Mouse (Mus musculus): ENCODE measurements around the gene Ntrk3. TPM values are rescaled to one million over a fixed set of nuclear protein-coding genes. Genes with fewer than 3 reads are reported as not detected.

Gene Ntrk3
- polyA plus RNA-seq, 1 experiment from 2014 or later = 1.7 TPM

DNA sequence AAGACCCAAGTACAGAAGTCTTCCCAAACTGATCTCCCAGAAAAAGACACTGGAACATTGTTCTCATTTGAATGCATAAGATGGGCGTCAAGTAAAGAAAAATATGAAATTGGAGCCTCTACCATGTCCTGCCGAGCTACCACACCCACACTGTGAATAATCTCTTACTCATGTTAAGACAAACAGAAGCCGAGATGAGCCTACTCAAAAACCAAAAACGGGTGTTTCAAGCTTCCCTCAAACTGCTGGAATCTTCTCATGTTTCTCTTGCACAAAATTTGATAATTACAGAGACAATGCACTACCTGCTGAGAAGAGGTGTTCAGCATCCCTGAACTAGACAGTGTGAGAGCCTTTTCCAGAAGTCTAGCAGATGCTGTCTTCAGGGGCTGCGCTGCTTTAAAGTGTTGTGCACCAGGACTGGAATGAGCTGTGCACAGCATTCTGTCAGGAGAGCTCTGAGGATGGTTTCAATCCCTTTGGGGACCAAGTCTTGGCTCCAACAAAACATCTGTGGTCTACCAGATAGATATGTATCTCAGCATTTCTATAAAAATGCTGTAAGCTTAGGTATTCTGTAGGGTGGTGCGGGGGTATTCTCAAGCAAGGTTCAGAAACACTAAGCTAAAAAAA lies 69.7 kb downstream of the Ntrk3 start:
- ATAC-seq (ENCODE audit: insufficient number of reproducible peaks, insufficient read depth, low FRiP score, low TSS enrichment, low read depth) = no peak
- Histone ChIP-seq H3K4me3 (no peak overlapping the region), H3K9ac (no peak overlapping the region), H3K27me3 (no peaks in the 10 kb centered on the region), H3K4me2 (no peak overlapping the region), H3K4me1 (no peaks in the 10 kb centered on the region), H3K36me3 (no peaks in the 10 kb centered on the region), H3K27ac (no peak overlapping the region), H3K9me3 (no peaks in the 10 kb centered on the region)
- WGBS = 78% methylated on average over 6 of the region's 6 CpGs

DNA sequence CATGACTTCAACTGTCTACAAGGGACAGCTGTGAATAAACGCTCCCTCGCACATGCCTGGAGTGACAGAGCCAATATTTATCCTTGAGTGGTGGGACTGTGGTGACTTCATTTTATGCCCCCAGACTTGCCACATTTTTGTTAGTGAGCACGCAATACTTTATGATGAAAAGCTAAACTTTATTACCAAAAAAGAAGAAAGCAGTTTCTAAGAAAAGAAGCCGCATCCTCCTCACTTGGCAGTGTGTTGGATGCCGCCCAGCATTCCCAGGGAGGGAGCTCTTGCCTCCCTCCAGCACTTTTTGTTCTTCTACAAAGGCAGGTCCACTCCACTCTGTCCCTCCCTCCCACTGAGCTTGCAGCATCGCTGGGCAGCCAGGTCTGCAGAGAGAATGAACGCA lies 77.0 kb downstream of the Ntrk3 start:
- H3K4me1 ChIP-seq = no peaks in the 10 kb centered on the region
- no peak for ATAC-seq (ENCODE audit: insufficient number of reproducible peaks, insufficient read depth, low FRiP score, low TSS enrichment, low read depth)
- 67% methylated on average over 7 of the region's 7 CpGs for WGBS
- H3K27me3 ChIP-seq = no peaks in the 10 kb centered on the region
- no peaks in the 10 kb centered on the region for H3K9me3 ChIP-seq
- H3K4me3 ChIP-seq = no peak overlapping the region
- H3K36me3 ChIP-seq = no peaks in the 10 kb centered on the region
- H3K9ac ChIP-seq = no peak overlapping the region
- H3K4me2 ChIP-seq = no peak overlapping the region
- no peak overlapping the region for H3K27ac ChIP-seq

- no peak for ATAC-seq (ENCODE audit: insufficient number of reproducible peaks, insufficient read depth, low FRiP score, low TSS enrichment, low read depth)
- Histone ChIP-seq H3K27ac (no peak overlapping the region), H3K36me3 (no peaks in the 10 kb centered on the region), H3K27me3 (no peaks in the 10 kb centered on the region), H3K4me2 (no peak overlapping the region), H3K4me1 (no peaks in the 10 kb centered on the region), H3K9me3 (no peaks in the 10 kb centered on the region), H3K4me3 (no peak overlapping the region), H3K9ac (no peak overlapping the region)
- 93% methylated on average over 2 of the region's 2 CpGs for WGBS
Observed at GRCm38 (mm10) chr7:78659846-78660245, 78.0 kb downstream of the Ntrk3 start.

DNA sequence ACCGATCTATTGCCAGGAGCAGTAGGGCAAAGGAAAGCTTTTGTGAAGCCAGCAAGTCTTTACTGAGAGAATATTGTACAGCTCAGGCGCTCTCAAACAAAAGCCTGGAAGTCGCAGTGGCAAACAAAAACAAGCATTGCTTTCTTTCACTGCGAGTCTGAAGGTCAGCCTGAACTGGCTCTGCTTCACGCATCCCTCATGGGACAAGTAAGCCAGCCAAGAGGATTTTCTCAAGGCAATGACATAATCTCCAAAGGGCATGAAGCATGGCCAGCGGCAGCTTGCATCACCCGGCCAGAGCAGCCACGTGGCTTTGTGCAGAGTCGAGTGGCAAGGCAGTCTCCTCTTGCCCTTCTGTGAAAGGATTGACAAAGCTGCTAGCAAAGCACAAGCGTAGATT lies 79.8 kb downstream of the Ntrk3 start:
- no peaks in the 10 kb centered on the region for H3K9me3 ChIP-seq
- H3K4me2 ChIP-seq = no peak overlapping the region
- no peak overlapping the region for H3K9ac ChIP-seq
- H3K4me1 ChIP-seq = no peaks in the 10 kb centered on the region
- H3K27me3 ChIP-seq = no peaks in the 10 kb centered on the region
- H3K27ac ChIP-seq = no peak overlapping the region
- no peak for ATAC-seq (ENCODE audit: insufficient number of reproducible peaks, insufficient read depth, low FRiP score, low TSS enrichment, low read depth)
- no peak overlapping the region for H3K4me3 ChIP-seq
- H3K36me3 ChIP-seq = no peaks in the 10 kb centered on the region
- 56% methylated on average over 10 of the region's 10 CpGs for WGBS

DNA sequence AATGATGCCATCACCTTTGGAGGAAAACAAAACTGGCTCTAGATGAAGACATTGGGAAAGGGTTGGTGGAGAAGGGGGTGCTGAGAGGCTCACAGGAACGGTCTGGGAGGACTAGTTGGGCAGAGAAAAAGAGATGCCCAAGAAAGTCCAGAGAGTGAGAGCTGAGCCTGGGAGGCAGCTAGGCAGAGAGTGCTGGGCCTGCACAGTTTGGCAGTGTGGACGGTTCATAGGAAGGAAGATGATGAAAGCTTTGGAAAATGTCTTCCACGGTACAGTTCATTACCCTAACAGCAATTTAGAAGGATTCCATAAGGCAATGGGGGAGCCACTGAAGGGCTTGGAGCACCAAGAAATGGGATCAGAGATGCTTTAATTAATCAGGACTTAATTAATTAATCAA lies 81.6 kb downstream of the Ntrk3 start:
- Histone ChIP-seq H3K4me2 (no peak overlapping the region), H3K36me3 (no peaks in the 10 kb centered on the region), H3K9me3 (no peaks in the 10 kb centered on the region), H3K27ac (no peak overlapping the region), H3K4me1 (no peaks in the 10 kb centered on the region), H3K27me3 (no peaks in the 10 kb centered on the region), H3K9ac (no peak overlapping the region), H3K4me3 (no peak overlapping the region)
- no peak for ATAC-seq (ENCODE audit: insufficient number of reproducible peaks, insufficient read depth, low FRiP score, low TSS enrichment, low read depth)
- 53% methylated on average over 3 of the region's 3 CpGs for WGBS

- WGBS = 32% methylated on average over 4 of the region's 4 CpGs
- Histone ChIP-seq H3K27me3 (no peaks in the 10 kb centered on the region), H3K27ac (no peak overlapping the region), H3K9ac (no peak overlapping the region), H3K4me3 (no peak overlapping the region), H3K9me3 (no peaks in the 10 kb centered on the region), H3K4me2 (no peak overlapping the region), H3K36me3 (no peaks in the 10 kb centered on the region), H3K4me1 (no peaks in the 10 kb centered on the region)
- ATAC-seq (ENCODE audit: insufficient number of reproducible peaks, insufficient read depth, low FRiP score, low TSS enrichment, low read depth) = no peak
Observed at GRCm38 (mm10) chr7:78653686-78654085, 84.1 kb downstream of the Ntrk3 start.

DNA sequence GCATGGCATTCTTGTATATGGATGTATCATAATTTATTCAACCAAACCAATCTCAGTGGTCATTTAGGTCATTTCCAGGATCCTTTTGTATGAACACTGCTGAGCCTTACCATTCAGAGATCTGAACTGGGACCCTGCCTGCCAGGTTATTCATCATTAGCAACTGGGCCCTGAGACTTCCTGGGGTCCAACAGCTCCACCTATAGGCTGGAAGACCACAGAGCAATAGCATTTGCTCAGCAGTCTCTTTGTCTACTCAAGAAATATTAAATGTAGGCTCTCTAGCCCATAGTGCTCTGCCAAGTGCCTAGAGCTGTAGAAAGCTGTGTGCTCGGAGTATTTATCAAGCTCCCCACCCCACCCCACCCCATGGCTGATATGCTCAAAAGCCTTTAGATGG lies 85.5 kb downstream of the Ntrk3 start:
- no peak overlapping the region for H3K4me3 ChIP-seq
- no peak overlapping the region for H3K4me2 ChIP-seq
- H3K4me1 ChIP-seq = no peaks in the 10 kb centered on the region
- H3K27me3 ChIP-seq = no peaks in the 10 kb centered on the region
- WGBS = 76% methylated on average over 1 of the region's 1 CpGs
- no peak overlapping the region for H3K9ac ChIP-seq
- H3K27ac ChIP-seq = no peak overlapping the region
- no peaks in the 10 kb centered on the region for H3K9me3 ChIP-seq
- ATAC-seq (ENCODE audit: insufficient number of reproducible peaks, insufficient read depth, low FRiP score, low TSS enrichment, low read depth) = no peak
- H3K36me3 ChIP-seq = no peaks in the 10 kb centered on the region

DNA sequence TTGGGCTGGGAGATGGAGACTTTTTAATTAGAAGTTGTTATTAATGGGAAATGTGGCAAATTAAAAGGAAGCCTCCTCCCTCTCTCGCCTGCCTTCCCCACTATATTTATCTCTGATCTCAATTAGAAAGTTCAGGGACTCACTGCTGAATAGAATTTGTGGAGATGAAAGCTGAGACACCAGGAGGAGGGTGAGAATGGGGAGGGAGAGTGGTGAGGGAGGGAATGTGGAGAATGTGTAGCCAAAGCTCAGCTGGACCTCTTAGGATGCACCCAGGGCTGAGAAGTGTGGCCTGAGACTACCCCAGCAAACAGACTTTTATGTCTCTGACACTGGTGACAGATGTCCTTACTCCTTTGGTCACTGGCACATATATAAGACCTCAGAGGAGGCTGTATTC lies 86.3 kb downstream of the Ntrk3 start:
- ATAC-seq (ENCODE audit: insufficient number of reproducible peaks, insufficient read depth, low FRiP score, low TSS enrichment, low read depth) = no peak
- no peaks in the 10 kb centered on the region for H3K9me3 ChIP-seq
- no peak overlapping the region for H3K9ac ChIP-seq
- H3K27ac ChIP-seq = no peak overlapping the region
- H3K36me3 ChIP-seq = no peaks in the 10 kb centered on the region
- no peaks in the 10 kb centered on the region for H3K27me3 ChIP-seq
- H3K4me2 ChIP-seq = no peak overlapping the region
- WGBS = 53% methylated on average over 1 of the region's 1 CpGs
- H3K4me3 ChIP-seq = no peak overlapping the region
- H3K4me1 ChIP-seq = no peaks in the 10 kb centered on the region

DNA sequence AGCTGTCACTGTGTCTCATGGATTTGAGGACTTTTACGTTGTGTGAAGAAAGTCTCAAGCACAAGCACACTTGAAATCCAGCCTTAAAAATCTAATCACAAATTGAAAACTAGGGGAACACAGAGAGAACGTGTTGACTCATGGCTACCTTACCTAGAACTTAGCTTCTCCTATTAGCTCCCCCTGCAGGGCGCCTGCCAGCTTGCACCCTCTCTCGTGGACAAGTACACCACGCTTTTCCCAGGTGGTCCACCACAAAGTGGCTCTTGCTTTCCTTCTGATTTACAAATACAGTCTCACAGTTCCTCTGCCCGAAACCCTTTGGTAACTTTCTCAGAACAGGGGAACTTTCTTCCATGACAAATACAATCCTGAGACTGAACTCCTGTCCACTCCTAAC lies 94.1 kb downstream of the Ntrk3 start:
- 59% methylated on average over 6 of the region's 6 CpGs for WGBS
- Histone ChIP-seq H3K4me1 (no peaks in the 10 kb centered on the region), H3K36me3 (no peaks in the 10 kb centered on the region), H3K27ac (no peak overlapping the region), H3K9ac (no peak overlapping the region), H3K9me3 (no peaks in the 10 kb centered on the region), H3K27me3 (no peaks in the 10 kb centered on the region), H3K4me3 (no peak overlapping the region), H3K4me2 (no peak overlapping the region)
- no peak for ATAC-seq (ENCODE audit: insufficient number of reproducible peaks, insufficient read depth, low FRiP score, low TSS enrichment, low read depth)

GRCm38 (mm10) chr7:78623686-78624085 lies 114.1 kb downstream of the Ntrk3 start:
- no peak overlapping the region for H3K27ac ChIP-seq
- H3K9ac ChIP-seq = no peak overlapping the region
- H3K4me1 ChIP-seq = peaks cover 6% of the 10 kb centered on the region; the same call in 1 of the 2 replicates
- no peak overlapping the region for H3K4me2 ChIP-seq
- 78% methylated on average over 4 of the region's 4 CpGs for WGBS
- no peaks in the 10 kb centered on the region for H3K9me3 ChIP-seq
- H3K4me3 ChIP-seq = no peak overlapping the region
- H3K27me3 ChIP-seq = no peaks in the 10 kb centered on the region
- H3K36me3 ChIP-seq = no peaks in the 10 kb centered on the region
- ATAC-seq (ENCODE audit: insufficient number of reproducible peaks, insufficient read depth, low FRiP score, low TSS enrichment, low read depth) = no peak

DNA sequence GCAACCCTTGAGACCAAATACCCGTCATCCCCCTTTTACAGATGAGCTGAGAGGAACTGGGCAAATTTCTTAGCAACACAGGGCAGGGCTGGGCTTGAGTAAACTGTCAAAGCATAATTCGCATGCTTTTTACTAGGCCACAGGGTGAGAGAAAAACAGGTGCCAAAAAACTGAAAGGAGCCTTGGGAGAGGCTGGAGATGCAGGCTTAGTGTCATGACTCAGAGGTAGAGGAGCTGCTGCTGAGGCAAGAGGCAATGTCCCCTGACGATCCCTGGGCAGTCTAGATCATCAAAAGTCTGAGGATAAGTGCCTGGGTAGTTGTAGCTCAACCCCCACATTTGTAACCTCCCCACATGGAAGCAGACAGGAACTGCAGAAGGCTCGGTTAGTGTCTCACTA lies 116.7 kb downstream of the Ntrk3 start:
- Histone ChIP-seq H3K9ac (no peak overlapping the region), H3K36me3 (no peaks in the 10 kb centered on the region), H3K4me2 (no peak overlapping the region), H3K4me3 (no peak overlapping the region), H3K4me1 (peaks cover 6% of the 10 kb centered on the region; the same call in 1 of the 2 replicates), H3K9me3 (no peaks in the 10 kb centered on the region), H3K27me3 (no peaks in the 10 kb centered on the region), H3K27ac (no peak overlapping the region)
- 55% methylated on average over 4 of the region's 4 CpGs for WGBS
- no peak for ATAC-seq (ENCODE audit: insufficient number of reproducible peaks, insufficient read depth, low FRiP score, low TSS enrichment, low read depth)

DNA sequence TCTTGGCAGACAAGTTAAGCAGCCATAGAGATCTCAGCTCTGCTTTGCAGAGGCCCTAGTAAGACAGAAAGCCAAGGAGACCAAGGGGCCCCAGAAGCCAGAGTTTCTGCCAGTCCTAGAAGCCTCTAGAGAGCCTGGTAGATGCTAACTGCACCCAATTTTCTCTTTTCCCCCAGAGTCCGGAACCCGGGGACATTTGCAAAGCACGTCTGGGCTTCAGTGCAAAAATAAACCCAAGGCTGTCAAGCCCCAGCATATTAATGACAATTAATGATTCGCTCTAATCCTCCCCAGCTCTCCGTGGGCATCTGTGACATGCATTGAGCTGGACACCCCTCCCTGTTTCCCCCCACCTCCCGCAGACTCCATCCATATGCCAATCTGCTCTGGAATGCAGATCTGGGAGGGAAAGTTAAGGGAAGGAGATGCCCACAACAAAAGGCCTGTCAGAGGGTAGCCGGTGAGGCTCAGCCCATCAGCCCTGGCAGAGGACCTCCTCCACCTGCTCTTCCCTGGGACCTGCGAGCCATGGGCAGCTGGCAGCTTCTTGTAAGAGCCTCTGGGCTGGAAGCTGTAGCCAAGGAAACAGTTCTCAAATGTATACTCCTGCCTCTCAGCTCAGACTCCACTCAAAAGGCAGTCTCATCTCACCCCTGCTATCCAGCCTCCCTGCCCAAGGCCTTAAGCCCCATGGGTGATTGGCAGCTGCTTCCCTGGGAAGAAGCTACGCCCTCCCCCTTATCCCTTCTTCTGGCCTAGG lies 117.8 kb downstream of the Ntrk3 start:
- no peak for ATAC-seq (ENCODE audit: insufficient number of reproducible peaks, insufficient read depth, low FRiP score, low TSS enrichment, low read depth)
- H3K9ac ChIP-seq = no peak overlapping the region

More for the DNA sequence above, 117.8 kb downstream of the Ntrk3 start:
- Histone ChIP-seq H3K4me1 (peaks cover 6% of the 10 kb centered on the region; the same call in 1 of the 2 replicates), H3K4me3 (no peak overlapping the region), H3K9me3 (no peaks in the 10 kb centered on the region), H3K4me2 (no peak overlapping the region), H3K36me3 (no peaks in the 10 kb centered on the region), H3K27me3 (no peaks in the 10 kb centered on the region), H3K27ac (no peak overlapping the region)
- WGBS = 33% methylated on average over 9 of the region's 9 CpGs
